In the genomic region with DNA sequence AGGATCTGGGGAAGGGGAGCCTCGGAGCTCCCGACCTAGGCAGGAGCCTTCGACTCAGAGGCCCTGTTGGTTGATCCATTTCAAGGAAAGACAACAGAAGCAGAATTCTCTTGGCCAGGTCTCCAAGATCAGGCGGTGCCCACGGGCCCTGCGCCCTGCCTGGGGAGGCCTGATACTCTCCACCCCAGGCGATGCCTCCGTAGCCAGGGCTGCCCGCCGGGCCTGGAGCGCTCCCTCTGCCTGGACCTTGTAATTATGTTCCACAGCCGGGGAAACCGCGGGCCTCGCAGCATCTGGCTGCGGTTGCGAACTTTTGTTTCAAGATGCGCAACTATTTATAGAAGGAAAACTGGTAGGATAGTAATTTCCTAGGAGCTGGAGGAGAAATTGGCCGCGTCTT, we compare ENCODE assay signal across 10 mouse cellular contexts. TPM values are rescaled to one million over a fixed set of nuclear protein-coding genes. Genes with fewer than 3 reads are reported as not detected.
DNase-seq lines count a peak whose midpoint lies in the region; ATAC-seq and TF ChIP-seq lines count a peak whose summit lies in the region.
"Had no signal": no experiment of that assay in that cellular context is flagged by ENCODE, and none has a peak within 500 bp of the region (broad histone marks: within the 10 kb centered on the region; RNA-seq: fewer than 3 reads in every experiment).

No protein-coding gene starts in this region.

- DNase-seq in layer of hippocampus, adult 2 months (ENCODE audit: low spot score in 2 of 2), result no peak
- DNase-seq in layer of hippocampus, adult 11-12 months (ENCODE audit: low spot score), result no peak
- peak; percentile 68 for DNase-seq in limb, embryonic 10.5 days (ENCODE audit: low spot score)
- DNase-seq in left cerebral cortex, postnatal 4 days, result no peak
- DNase-seq in gastrocnemius, adult 2 months, result no peak
- DNase-seq: cerebellum, adult 11 months had no signal

- peak overlapping the region; percentile 55; the same call in 1 of the 2 replicates for H3K9ac ChIP-seq in embryonic facial prominence, embryonic 13.5 days
- H3K9ac ChIP-seq: liver, embryonic 15.5 days had no signal

- H3K36me3 ChIP-seq in embryonic facial prominence, embryonic 13.5 days, result no peaks in the 10 kb centered on the region
- no peaks in the 10 kb centered on the region for H3K36me3 ChIP-seq in limb, embryonic 10.5 days
- H3K36me3 ChIP-seq: liver, embryonic 15.5 days had no signal

- peaks cover 89% of the 10 kb centered on the region for H3K27me3 ChIP-seq in embryonic facial prominence, embryonic 13.5 days
- peaks cover 94% of the 10 kb centered on the region for H3K27me3 ChIP-seq in limb, embryonic 10.5 days (ENCODE audit: low read depth, poor library complexity, severe bottlenecking)

- no peaks in the 10 kb centered on the region for H3K9me3 ChIP-seq in embryonic facial prominence, embryonic 13.5 days
- no peaks in the 10 kb centered on the region for H3K9me3 ChIP-seq in limb, embryonic 10.5 days (replicated peaks)
- H3K9me3 ChIP-seq: liver, embryonic 15.5 days had no signal

- peak overlapping the region; percentile 84 for H3K27ac ChIP-seq in layer of hippocampus, adult 2 months
- peak overlapping the region; percentile 57; the same call in 1 of the 2 replicates for H3K27ac ChIP-seq in embryonic facial prominence, embryonic 13.5 days
- H3K27ac ChIP-seq in limb, embryonic 10.5 days, result 0 out of 2 replicates have a peak overlapping the region, but pooled peaks have one; percentile 44
- no peak overlapping the region; the same call in 1 of the 2 replicates for H3K27ac ChIP-seq in olfactory bulb, adult 2 months (ENCODE audit: insufficient read depth, low read depth, low read length)
- no peak overlapping the region for H3K27ac ChIP-seq in gastrocnemius, adult 2 months
- H3K27ac ChIP-seq: liver, embryonic 15.5 days had no signal

- intact Hi-C loops in left cerebral cortex, postnatal 4 days (cut with DNase I), result loop anchor here (10.0 kb wide), 1 partner anchor 81 kb away; no protein-coding TSS in a partner anchor
- intact Hi-C loops in gastrocnemius, adult 2 months (cut with DNase I), result no loop called here

- no peak for TF ChIP-seq CTCF in layer of hippocampus, adult 2 months (conservative IDR thresholded peaks at IDR 0.05)
- TF ChIP-seq CTCF in olfactory bulb, adult 2 months (IDR thresholded peaks at IDR 0.05; ENCODE audit: insufficient read depth, low read depth, low read length), result no peak
- TF ChIP-seq CTCF in gastrocnemius, adult 2 months (IDR thresholded peaks at IDR 0.05), result no peak

- H3K4me2 ChIP-seq in embryonic facial prominence, embryonic 13.5 days, result peak overlapping the region; percentile 95
- H3K4me2 ChIP-seq: liver, embryonic 15.5 days had no signal

- peak overlapping the region; percentile 67 for H3K4me3 ChIP-seq in layer of hippocampus, adult 2 months
- peak overlapping the region; percentile 42 for H3K4me3 ChIP-seq in embryonic facial prominence, embryonic 13.5 days
- H3K4me3 ChIP-seq in limb, embryonic 10.5 days, result peak overlapping the region; percentile 46
- H3K4me3 ChIP-seq in olfactory bulb, adult 2 months (ENCODE audit: insufficient read depth, low read depth, low read length), result peak overlapping the region; percentile 7; the same call in 1 of the 2 replicates
- H3K4me3 ChIP-seq in gastrocnemius, adult 2 months, result no peak overlapping the region
- H3K4me3 ChIP-seq: liver, embryonic 15.5 days had no signal

- peaks cover 41% of the 10 kb centered on the region for H3K4me1 ChIP-seq in embryonic facial prominence, embryonic 13.5 days
- peaks cover 50% of the 10 kb centered on the region for H3K4me1 ChIP-seq in limb, embryonic 10.5 days
- peaks cover 50% of the 10 kb centered on the region for H3K4me1 ChIP-seq in olfactory bulb, adult 2 months (ENCODE audit: control insufficient read depth, insufficient read depth, low read length)

- 1% methylated on average over 20 of the region's 20 CpGs for whole genome bisulfite sequencing in embryonic facial prominence, embryonic 13.5 days
- WGBS in limb, embryonic 10.5 days, result 1% methylated on average over 20 of the region's 20 CpGs
- WGBS in olfactory bulb, adult 2 months, result 5% methylated on average over 20 of the region's 20 CpGs

- no peak for ATAC-seq in embryonic facial prominence, embryonic 13.5 days (ENCODE audit: insufficient number of reproducible peaks, insufficient read depth, low FRiP score, low TSS enrichment, low read depth)
- no peak for ATAC-seq in frontal cortex, adult (ENCODE audit: low TSS enrichment)

- TF ChIP-seq POLR2A in olfactory bulb, adult 2 months (IDR thresholded peaks at IDR 0.05; ENCODE audit: insufficient read depth, low read depth, low read length), result no peak

RNA-seq across cellular contexts. Expression of a gene that starts 6.2 kb away (rescaled TPM):
- 10 to 100 TPM; 46.4 to 47.6 TPM for total RNA-seq in layer of hippocampus, adult 2 months (2021)
- 35.0 and 44.9 TPM in 2 replicates for polyA plus RNA-seq in embryonic facial prominence, embryonic 13.5 days (2015; fragmentation: Nextera tagmentation; extraction: Ambion mirVana)
- polyA plus RNA-seq in limb, embryonic 10.5 days (2016; fragmentation: Nextera tagmentation; extraction: Ambion mirVana), result 10.9 and 17.1 TPM in 2 replicates
- polyA plus RNA-seq in olfactory bulb, adult 2 months (2012; ENCODE audit: insufficient read depth, insufficient read length, low replicate concordance, missing spikeins), result not detected in 2 replicates
- total RNA-seq in left cerebral cortex, postnatal 4 days (2021), result 10 to 100 TPM; 65.6 to 67.5 TPM
- not detected for total RNA-seq in gastrocnemius, adult 2 months (2021)

Comparison
In these comparisons a context has a peak if more than half of its experiments do, and no peak if none do; other contexts are left out.
1. H3K27ac ChIP-seq: peak in layer of hippocampus, adult 2 months (single experiment), embryonic facial prominence, embryonic 13.5 days (single experiment) and limb, embryonic 10.5 days (single experiment); none in olfactory bulb, adult 2 months (single experiment) and gastrocnemius, adult 2 months (single experiment).
2. RNA of a gene that starts 6.2 kb away (total RNA-seq): 65.6 to 67.5 TPM in left cerebral cortex, postnatal 4 days and 46.4 to 47.6 TPM in layer of hippocampus, adult 2 months; not detected in gastrocnemius, adult 2 months; every median in the first group is over 10 times any median in the second.